Mouse (Mus musculus) kidney, embryonic 16.5 days (tissue): ENCODE measurements around the gene Rplp2. TPM values are rescaled to one million over a fixed set of nuclear protein-coding genes. Genes with fewer than 3 reads are reported as not detected.
A peak's percentile ranks its signal among the peaks of the same experiment; 100 is the strongest.
"Not testable (repeated sequence)": the region's sequence is repeated elsewhere in the genome, so short reads cannot be mapped to it uniquely, and the experiment has no call there.

ENCODE experiments used
- ATAC-seq: fragments of 200-750 bp; cut with Nextera tagmentation; 2 replicates; pipeline ENCODE4 v1.8.0; 2017; ENCODE audit warnings: moderate TSS enrichment; ENCODE audit not compliant: low FRiP score, low TSS enrichment
- H3K27ac ChIP-seq: fragments of 300-500 bp; sonication (generic); 2 replicates; pipeline ENCODE4 v1.5.1; 2014; ENCODE audit warnings: low read length
- H3K27me3 ChIP-seq: fragments of 300-500 bp; sonication (generic); 2 replicates; pipeline ENCODE4 v1.6.1; 2014; ENCODE audit warnings: low read length, control low read depth, mixed read lengths; ENCODE audit not compliant: insufficient read depth
- H3K36me3 ChIP-seq: fragments of 300-500 bp; sonication (generic); 2 replicates; pipeline ENCODE4 v1.6.1; 2014; ENCODE audit warnings: low read length, control low read depth, mixed read lengths; ENCODE audit not compliant: insufficient read depth
- H3K4me1 ChIP-seq: fragments of 300-500 bp; sonication (generic); 2 replicates; pipeline ENCODE4 v1.6.1; 2014; ENCODE audit warnings: low read length, control low read depth, mixed read lengths; ENCODE audit not compliant: insufficient read depth
- H3K4me2 ChIP-seq: fragments of 300-500 bp; sonication (generic); replicated peaks from 2 replicates; pipeline ENCODE4 v1.6.1; 2014; ENCODE audit warnings: low read depth, low read length
- H3K4me3 ChIP-seq: fragments of 300-500 bp; sonication (generic); 2 replicates; pipeline ENCODE4 v1.5.1; 2014; ENCODE audit warnings: mild to moderate bottlenecking, low read length
- H3K9ac ChIP-seq: fragments of 300-500 bp; sonication (generic); replicated peaks from 2 replicates; pipeline ENCODE4 v1.6.1; 2014; ENCODE audit warnings: low read length
- H3K9me3 ChIP-seq: fragments of 300-500 bp; sonication (generic); 2 replicates; pipeline ENCODE4 v1.6.1; 2016; ENCODE audit warnings: low read length, control low read depth
- WGBS: fragments of 180-500 bp; shearing (Covaris S2); extraction: QIAGEN DNeasy Blood & Tissue Kit; methylation state at CpG from one replicate; pipeline ENCODE4 v1.1.7; 2014; 5-methylcytosine and 5-hydroxymethylcytosine counted together
- polyA plus RNA-seq: library from polyadenylated mRNA; unstranded; fragments of >200 nt; fragmentation: Nextera tagmentation; extraction: Ambion mirVana; gene quantifications from 2 replicates; pipeline ENCODE4 v1.2.1, GENCODE M21; 2015

Gene Rplp2
- 1,055 and 1,146 TPM in 2 replicates for polyA plus RNA-seq

DNA sequence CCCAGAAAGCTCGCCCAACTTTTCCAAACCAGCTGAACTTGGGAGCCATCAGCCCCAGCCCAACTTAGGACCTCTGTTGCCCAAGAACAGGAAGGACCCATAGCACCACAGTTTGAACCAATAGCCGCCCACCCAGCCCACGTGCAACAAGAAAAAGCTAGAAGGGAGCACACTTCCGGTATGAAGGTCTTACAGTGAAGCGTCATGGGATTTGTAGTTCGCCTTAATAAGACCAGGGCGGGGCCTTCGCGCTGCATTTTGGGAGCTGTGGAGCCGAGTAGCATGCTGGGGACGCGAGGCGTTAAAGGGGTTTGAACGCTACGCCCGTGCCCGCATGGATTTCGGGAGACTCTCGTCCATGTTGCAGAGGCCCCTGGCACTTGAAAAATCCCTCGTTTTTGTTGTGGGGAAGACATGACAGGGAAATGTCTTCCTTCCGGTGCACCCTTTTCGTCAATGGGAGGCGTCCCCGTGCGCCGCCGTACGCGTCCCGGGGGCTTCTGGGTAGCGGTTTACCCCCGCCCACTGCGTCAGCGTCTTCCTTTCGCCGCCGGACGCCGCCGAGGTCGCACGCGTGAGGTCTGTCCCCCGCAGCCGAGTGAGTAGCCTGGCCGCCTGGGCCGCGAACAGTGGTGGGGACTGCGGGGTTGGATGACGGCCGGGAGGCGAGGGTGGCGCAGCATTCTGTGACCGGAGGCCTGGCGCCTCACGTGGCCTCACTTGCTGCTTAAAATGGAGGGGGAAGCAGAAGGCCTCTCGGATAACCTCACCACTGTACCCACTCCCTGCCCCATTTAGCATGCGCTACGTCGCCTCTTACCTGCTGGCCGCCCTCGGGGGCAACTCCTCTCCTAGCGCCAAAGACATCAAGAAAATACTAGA lies at the start of gene Rplp2:
Gene Rplp2 (plus strand): TSS at position 261 of the 882 bp plus-strand sequence.
- Histone ChIP-seq H3K4me3 (peak within 1 kb of the TSS; percentile 88), H3K9ac (peak within 1 kb of the TSS; percentile 93), H3K27ac (peak within 1 kb of the TSS; percentile 90), H3K36me3 (peaks cover 33% of the 10 kb centered on the region), H3K4me2 (peak within 1 kb of the TSS; percentile 83), H3K27me3 (no peaks in the 10 kb centered on the region), H3K4me1 (peaks cover 23% of the 10 kb centered on the region), H3K9me3 (no peaks in the 10 kb centered on the region)
- WGBS: under 1% methylated on average over 63 of the region's 63 CpGs
- ATAC-seq: peak; percentile 87

DNA sequence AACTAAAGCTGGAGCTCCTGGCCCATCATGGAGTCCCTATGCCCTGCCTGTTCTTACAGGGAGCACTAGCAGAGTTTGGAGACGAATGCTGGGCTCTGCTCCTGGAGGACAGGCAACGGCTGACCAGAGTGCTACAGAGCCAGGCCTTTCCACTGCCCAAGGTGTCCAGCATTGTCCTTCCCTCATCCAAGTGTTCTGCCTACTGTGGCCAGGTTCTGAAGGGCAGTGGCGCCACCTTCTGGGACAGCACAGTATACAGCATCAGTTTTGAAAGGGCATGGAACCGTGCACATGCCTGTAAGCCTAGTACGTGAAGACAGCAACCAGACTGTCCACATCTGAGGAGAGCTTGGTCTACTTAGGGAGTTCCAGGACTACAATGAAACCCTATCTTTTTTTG lies 43.9 kb upstream of the Rplp2 start:
- H3K4me1 ChIP-seq: no peaks in the 10 kb centered on the region
- no peak overlapping the region for H3K9ac ChIP-seq
- H3K27me3 ChIP-seq: no peaks in the 10 kb centered on the region
- peak; percentile 64; the same call in 1 of the 2 replicates for ATAC-seq
- WGBS: 44% methylated on average over 5 of the region's 5 CpGs
- H3K4me3 ChIP-seq: no peak overlapping the region
- H3K4me2 ChIP-seq: no peak overlapping the region
- H3K36me3 ChIP-seq: peaks cover 38% of the 10 kb centered on the region
- no peaks in the 10 kb centered on the region for H3K9me3 ChIP-seq
- no peak overlapping the region for H3K27ac ChIP-seq

DNA sequence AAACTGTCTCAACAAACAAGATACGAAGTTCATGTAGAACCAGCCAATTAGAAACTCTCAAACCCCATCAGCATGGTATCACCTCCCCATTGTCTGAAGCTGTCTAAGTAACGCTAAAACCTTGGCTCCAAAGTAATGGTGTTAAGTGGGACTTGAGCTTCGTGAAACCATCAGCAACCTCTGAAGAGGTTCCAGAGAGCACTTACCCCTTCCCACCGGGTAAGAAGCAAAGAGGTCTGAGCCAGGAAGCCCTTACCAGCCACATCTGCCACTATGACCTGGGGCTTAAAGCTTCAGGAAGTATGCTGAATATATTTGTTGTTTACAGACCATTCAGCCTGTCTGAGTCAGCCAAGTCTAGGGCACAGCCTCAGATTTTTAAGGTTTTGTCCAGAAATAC lies 41.7 kb upstream of the Rplp2 start:
- no peak overlapping the region for H3K4me3 ChIP-seq
- 77% methylated on average over 4 of the region's 4 CpGs for WGBS
- no peak overlapping the region for H3K27ac ChIP-seq
- H3K9ac ChIP-seq: no peak overlapping the region
- no peaks in the 10 kb centered on the region for H3K9me3 ChIP-seq
- no peak overlapping the region for H3K4me2 ChIP-seq
- 0 out of 2 replicates have a peak, but pooled peaks cover 2% of the 10 kb centered on the region for H3K4me1 ChIP-seq
- H3K36me3 ChIP-seq: peaks cover 45% of the 10 kb centered on the region
- ATAC-seq: no peak
- H3K27me3 ChIP-seq: no peaks in the 10 kb centered on the region

DNA sequence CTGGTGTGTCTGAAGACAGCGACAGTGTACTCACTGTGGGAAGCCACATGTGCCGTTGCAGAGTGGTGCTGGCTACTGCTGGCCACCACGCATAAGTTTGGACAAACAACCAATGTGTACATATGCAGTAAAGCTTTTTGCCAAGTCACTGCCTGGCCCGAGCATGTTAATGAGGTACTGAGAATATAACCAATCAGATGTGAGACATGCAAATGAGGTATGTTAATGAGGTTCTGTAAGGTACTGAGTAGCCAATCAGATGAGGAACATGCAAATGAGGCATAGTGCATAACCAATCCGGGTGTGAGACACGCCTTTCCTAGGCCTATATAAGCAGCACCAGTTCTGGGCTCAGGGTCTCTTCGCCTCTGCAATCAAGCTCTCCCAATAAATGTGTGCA lies 39.5 kb upstream of the Rplp2 start:
- not testable (repeated sequence) for H3K4me2 ChIP-seq, H3K9me3 ChIP-seq, H3K4me3 ChIP-seq, H3K27ac ChIP-seq, H3K9ac ChIP-seq, H3K4me1 ChIP-seq, H3K27me3 ChIP-seq, ATAC-seq
- WGBS: 99% methylated on average over 7 of the region's 7 CpGs
- peaks cover 27% of the 10 kb centered on the region for H3K36me3 ChIP-seq

DNA sequence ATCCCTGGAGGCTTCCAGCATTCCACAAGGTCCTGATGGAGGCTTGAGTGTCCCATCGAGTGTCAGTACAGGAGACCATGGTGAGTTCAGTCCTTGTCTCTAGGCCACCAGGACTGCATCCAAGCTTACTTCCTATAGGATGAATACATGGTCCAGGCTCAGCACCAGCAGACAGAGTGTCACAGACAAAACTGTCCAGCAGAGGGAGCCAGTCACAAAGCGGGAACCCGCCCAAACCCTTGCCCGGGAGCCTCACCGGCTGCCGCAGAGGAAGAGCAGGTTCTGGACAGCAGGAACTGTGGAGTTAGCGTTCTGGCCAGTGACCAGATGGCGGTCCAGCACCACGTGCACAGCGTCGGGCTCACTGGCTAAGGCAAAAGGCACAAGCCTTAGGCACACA lies 38.3 kb upstream of the Rplp2 start:
- H3K9ac ChIP-seq: 0 out of 2 replicates have a peak overlapping the region, but pooled peaks have one; percentile 17
- ATAC-seq: peak; percentile 36

DNA sequence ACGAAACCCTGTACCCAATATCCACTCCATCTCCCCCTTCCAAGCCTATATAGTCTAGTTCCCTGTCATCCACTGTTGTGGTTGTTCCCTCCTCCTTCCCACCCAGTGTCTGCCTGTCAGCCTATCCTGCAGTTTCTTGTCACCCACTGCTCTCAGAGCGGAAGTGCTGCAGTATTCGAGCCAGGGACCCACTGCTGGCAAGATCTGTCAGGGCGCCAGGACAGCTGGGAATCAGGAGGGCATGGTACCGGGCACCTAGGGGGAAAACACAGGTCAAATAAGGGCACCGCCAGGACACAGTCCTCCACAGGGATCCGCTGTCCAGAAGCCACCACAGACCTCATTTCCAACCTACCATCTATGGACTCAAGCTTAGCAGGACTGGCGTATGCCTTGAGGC lies 36.5 kb upstream of the Rplp2 start:
- Histone ChIP-seq H3K27ac (no peak overlapping the region), H3K4me1 (peaks cover 15% of the 10 kb centered on the region), H3K9me3 (no peaks in the 10 kb centered on the region), H3K27me3 (no peaks in the 10 kb centered on the region), H3K4me2 (no peak overlapping the region), H3K36me3 (peaks cover 24% of the 10 kb centered on the region), H3K9ac (no peak overlapping the region), H3K4me3 (no peak overlapping the region)
- 93% methylated on average over 8 of the region's 8 CpGs for WGBS
- no peak for ATAC-seq

More for the DNA sequence above, 38.3 kb upstream of the Rplp2 start:
- H3K9me3 ChIP-seq: no peaks in the 10 kb centered on the region
- no peak overlapping the region for H3K4me3 ChIP-seq
- WGBS: 10% methylated on average over 11 of the region's 11 CpGs
- H3K36me3 ChIP-seq: peaks cover 24% of the 10 kb centered on the region
- no peak overlapping the region for H3K27ac ChIP-seq
- H3K27me3 ChIP-seq: no peaks in the 10 kb centered on the region
- H3K4me2 ChIP-seq: no peak overlapping the region
- H3K4me1 ChIP-seq: peaks cover 10% of the 10 kb centered on the region

DNA sequence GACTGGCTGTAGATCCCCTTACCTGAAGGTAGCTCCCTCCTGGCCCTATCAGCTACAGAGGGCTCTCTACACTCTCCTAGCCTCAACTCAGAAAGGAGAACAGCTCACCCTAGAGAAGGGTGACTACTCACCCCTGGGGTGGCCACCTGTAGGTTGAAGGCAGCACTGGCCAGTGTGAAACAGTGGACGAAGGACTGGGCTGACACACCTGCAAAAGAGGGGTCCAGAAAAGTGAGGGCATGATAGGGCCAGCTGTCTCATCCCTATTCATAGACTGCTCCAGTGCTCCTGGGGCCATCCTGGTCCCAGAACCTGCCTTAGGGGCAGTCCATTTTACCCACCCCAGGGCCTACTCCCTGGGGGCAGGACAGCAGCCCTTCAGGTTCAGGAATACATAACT lies 35.5 kb upstream of the Rplp2 start:
- Histone ChIP-seq H3K9me3 (no peaks in the 10 kb centered on the region), H3K27ac (no peak overlapping the region), H3K4me3 (no peak overlapping the region), H3K36me3 (peaks cover 24% of the 10 kb centered on the region), H3K4me2 (no peak overlapping the region), H3K9ac (no peak overlapping the region), H3K4me1 (peaks cover 15% of the 10 kb centered on the region), H3K27me3 (no peaks in the 10 kb centered on the region)
- WGBS: 87% methylated on average over 1 of the region's 1 CpGs
- no peak for ATAC-seq

DNA sequence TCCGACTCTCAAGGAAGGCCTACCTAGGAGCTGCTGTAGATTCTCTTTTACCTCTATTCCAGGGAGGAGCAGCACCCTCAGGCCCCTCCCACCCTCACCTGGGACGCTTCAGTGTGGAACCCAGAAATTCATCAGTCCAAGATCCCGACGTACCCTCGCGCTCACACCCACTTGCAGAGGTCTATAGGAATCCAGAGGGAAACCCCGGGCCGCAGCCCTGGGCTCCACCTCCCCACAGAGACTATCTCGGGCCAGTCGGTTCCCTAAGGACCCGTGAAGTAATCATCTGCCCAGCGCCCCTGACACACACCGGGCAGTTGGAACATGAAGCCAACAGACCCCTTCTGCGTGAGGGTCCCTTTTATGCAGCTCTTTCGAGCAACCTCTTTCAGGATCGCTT lies 33.8 kb upstream of the Rplp2 start:
- peak; percentile 25 for ATAC-seq
- peak overlapping the region; percentile 84 for H3K4me3 ChIP-seq

DNA sequence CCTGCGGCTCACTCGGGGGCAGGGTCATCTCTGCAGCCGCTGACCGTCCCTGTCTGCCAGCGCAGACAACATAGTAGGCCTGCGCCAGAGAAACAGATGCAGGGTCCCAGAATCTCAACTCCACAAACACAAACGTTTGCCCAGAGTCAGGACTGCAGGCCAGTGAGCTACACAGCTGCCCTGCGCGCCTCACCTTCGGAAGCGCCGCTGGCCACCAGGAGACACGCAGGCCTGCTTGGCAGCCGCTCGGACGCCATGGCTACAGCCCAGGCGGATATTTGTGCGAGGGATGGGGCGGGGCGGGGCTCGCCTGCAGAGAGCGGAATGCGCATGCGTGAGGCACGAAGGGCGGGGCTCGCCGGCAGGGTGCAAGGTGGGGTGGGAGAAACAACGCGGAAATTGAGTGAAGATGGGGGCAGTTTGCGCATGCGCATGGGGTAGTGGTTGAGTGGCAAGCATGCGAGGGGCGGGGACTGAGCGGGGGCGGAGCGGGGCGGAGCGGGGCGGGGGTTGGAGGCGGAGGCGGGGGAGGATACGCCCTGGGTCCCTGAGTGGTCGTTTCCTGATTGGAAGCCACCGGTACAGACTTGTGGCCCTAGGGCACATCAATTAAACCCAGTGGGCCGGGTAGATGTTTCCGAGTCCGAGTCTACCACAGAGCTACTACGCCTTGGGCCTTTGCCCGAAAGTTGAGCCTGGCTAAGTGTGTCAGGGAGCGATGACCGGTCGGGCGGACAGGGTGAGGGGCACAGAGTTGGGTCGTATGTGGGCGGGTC lies 33.2 kb upstream of the Rplp2 start, which contains the start of gene Gatd1:
Gene Gatd1 (minus strand): TSS at position 328 of the 776 bp plus-strand sequence.
- Histone ChIP-seq H3K36me3 (peaks cover 17% of the 10 kb centered on the region), H3K27me3 (no peaks in the 10 kb centered on the region), H3K4me1 (peaks cover 19% of the 10 kb centered on the region), H3K4me3 (peak within 1 kb of the TSS; percentile 84), H3K4me2 (peak within 1 kb of the TSS; percentile 93), H3K9ac (peak within 1 kb of the TSS; percentile 89), H3K9me3 (no peaks in the 10 kb centered on the region), H3K27ac (peak within 1 kb of the TSS; percentile 92)
- ATAC-seq: peak; percentile 92
- under 1% methylated on average over 54 of the region's 56 CpGs for WGBS

More for the DNA sequence above, 33.8 kb upstream of the Rplp2 start:
- Histone ChIP-seq H3K4me1 (peaks cover 15% of the 10 kb centered on the region), H3K27me3 (no peaks in the 10 kb centered on the region), H3K9me3 (no peaks in the 10 kb centered on the region), H3K9ac (peak overlapping the region; percentile 89), H3K27ac (peak overlapping the region; percentile 92), H3K4me2 (peak overlapping the region; percentile 93), H3K36me3 (peaks cover 20% of the 10 kb centered on the region)
- 2% methylated on average over 16 of the region's 16 CpGs for WGBS
